Mouse (Mus musculus) cortical plate, adult 2 months (tissue): ENCODE data around the gene Osbpl10.

Experiments used
- CTCF ChIP-seq: fragments of 200-500 bp; IDR thresholded peaks from 2 replicates; pipeline ENCODE4 v1.5.1; 2011; ENCODE audit warnings: mild to moderate bottlenecking, control low read depth, low read length; ENCODE audit not compliant: insufficient read depth; ENCODE audit errors: extremely low read depth
- POLR2A ChIP-seq: fragments of 200-500 bp; IDR thresholded peaks from 2 replicates; pipeline ENCODE4 v1.6.1; 2011; ENCODE audit warnings: mild to moderate bottlenecking, low read length, control low read depth; ENCODE audit not compliant: insufficient read depth; ENCODE audit errors: extremely low read depth

DNA sequence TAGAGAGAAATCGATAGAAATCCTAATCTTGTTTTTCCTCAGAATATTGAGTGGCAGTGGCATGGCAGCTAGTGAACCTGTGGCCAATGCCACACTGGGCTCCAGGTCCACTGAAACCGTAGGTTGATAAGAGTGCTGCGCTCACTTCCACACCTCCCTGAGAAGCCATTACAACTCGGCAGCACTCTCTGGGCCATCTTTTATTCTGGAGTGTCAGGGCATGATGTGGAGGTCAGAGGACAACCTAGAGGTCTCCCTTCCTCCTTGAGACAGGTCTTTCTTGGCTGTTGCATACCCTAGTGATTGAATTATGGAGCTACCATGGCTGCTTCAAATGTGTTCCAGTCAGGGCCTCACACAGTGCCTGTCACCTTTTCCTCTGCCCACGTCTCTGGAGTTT is 283.5 kb downstream of the Osbpl10 start:
- TF ChIP-seq CTCF, result no peak
- TF ChIP-seq POLR2A, result no peak
